Mouse (Mus musculus) midbrain, embryonic 16.5 days (tissue): ENCODE measurements around the gene Ivd. TPM values are rescaled to one million over a fixed set of nuclear protein-coding genes. Genes with fewer than 3 reads are reported as not detected.

Experiments used
- ATAC-seq: fragments of 200-750 bp; cut with Nextera tagmentation; 2 replicates; pipeline ENCODE4 v1.8.0; 2017; ENCODE audit warnings: moderate TSS enrichment
- H3K27ac ChIP-seq: fragments of 300-500 bp; sonication (generic); 2 replicates; pipeline ENCODE4 v1.5.1; 2014; ENCODE audit warnings: mild to moderate bottlenecking, low read length, mixed read lengths
- H3K27me3 ChIP-seq: fragments of 300-500 bp; sonication (generic); 2 replicates; pipeline ENCODE4 v1.6.1; 2014; ENCODE audit warnings: low read depth, low read length, mixed read lengths; ENCODE audit not compliant: control insufficient read depth, insufficient read depth
- H3K36me3 ChIP-seq: fragments of 300-500 bp; sonication (generic); 2 replicates; pipeline ENCODE4 v1.6.1; 2014; ENCODE audit warnings: mild to moderate bottlenecking, low read length, moderate library complexity, mixed read lengths; ENCODE audit not compliant: control insufficient read depth, insufficient read depth
- H3K4me1 ChIP-seq: fragments of 300-500 bp; sonication (generic); 2 replicates; pipeline ENCODE4 v1.6.1; 2014; ENCODE audit warnings: mild to moderate bottlenecking, low read length, mixed read lengths; ENCODE audit not compliant: control insufficient read depth, insufficient read depth
- H3K4me2 ChIP-seq: fragments of 300-500 bp; sonication (generic); 2 replicates; pipeline ENCODE4 v1.6.1; 2014; ENCODE audit warnings: mild to moderate bottlenecking, low read length, mixed read lengths
- H3K4me3 ChIP-seq: fragments of 300-500 bp; sonication (generic); 2 replicates; pipeline ENCODE4 v1.5.1; 2014; ENCODE audit warnings: low read depth, mild to moderate bottlenecking, low read length, moderate library complexity, mixed read lengths
- H3K9ac ChIP-seq: fragments of 300-500 bp; sonication (generic); 2 replicates; pipeline ENCODE4 v1.6.1; 2014; ENCODE audit warnings: low read depth, low read length, mixed read lengths
- H3K9me3 ChIP-seq: fragments of 300-500 bp; sonication (generic); replicated peaks from 2 replicates; pipeline ENCODE4 v1.6.1; 2014; ENCODE audit warnings: mild to moderate bottlenecking, low read length, mixed read lengths; ENCODE audit not compliant: control insufficient read depth, poor library complexity, severe bottlenecking
- WGBS: fragments of 180-500 bp; shearing (Covaris S2); extraction: QIAGEN DNeasy Blood & Tissue Kit; methylation state at CpG from one replicate; pipeline ENCODE4 v1.1.7; 2014; 5-methylcytosine and 5-hydroxymethylcytosine counted together
- polyA plus RNA-seq: library from polyadenylated mRNA; unstranded; fragments of >200 nt; fragmentation: Nextera tagmentation; extraction: Ambion mirVana; gene quantifications from 2 replicates; pipeline ENCODE4 v1.2.1, GENCODE M21; 2015

The Ivd gene
- polyA plus RNA-seq, 1 experiment from 2014 or later = 46.3 TPM

- 91% methylated on average over 4 of the region's 4 CpGs for WGBS
- ATAC-seq = no peak
- peaks cover 26% of the 10 kb centered on the region for H3K27me3 ChIP-seq
These were observed 29.4 kb downstream of the Ivd start for GRCm38 (mm10) chr2:118891173-118891572.

GRCm38 (mm10) chr2:118895990-118896913 lies 34.5 kb downstream of the Ivd start:
- H3K9ac ChIP-seq = peak overlapping the region; percentile 59
- H3K36me3 ChIP-seq = no peaks in the 10 kb centered on the region
- H3K27me3 ChIP-seq = peaks cover 60% of the 10 kb centered on the region
- H3K4me2 ChIP-seq = peak overlapping the region; percentile 82
- 1% methylated on average over 37 of the region's 38 CpGs for WGBS
- no peak for ATAC-seq
- H3K4me3 ChIP-seq = peak overlapping the region; percentile 39
- peaks cover 19% of the 10 kb centered on the region for H3K4me1 ChIP-seq
- no peak overlapping the region for H3K27ac ChIP-seq
- no peaks in the 10 kb centered on the region for H3K9me3 ChIP-seq

More at GRCm38 (mm10) chr2:118891173-118891572, 29.4 kb downstream of the Ivd start:
- Histone ChIP-seq H3K4me1 (peaks cover 4% of the 10 kb centered on the region), H3K4me3 (no peak overlapping the region), H3K36me3 (no peaks in the 10 kb centered on the region), H3K4me2 (no peak overlapping the region), H3K9me3 (no peaks in the 10 kb centered on the region), H3K9ac (no peak overlapping the region), H3K27ac (no peak overlapping the region)

DNA sequence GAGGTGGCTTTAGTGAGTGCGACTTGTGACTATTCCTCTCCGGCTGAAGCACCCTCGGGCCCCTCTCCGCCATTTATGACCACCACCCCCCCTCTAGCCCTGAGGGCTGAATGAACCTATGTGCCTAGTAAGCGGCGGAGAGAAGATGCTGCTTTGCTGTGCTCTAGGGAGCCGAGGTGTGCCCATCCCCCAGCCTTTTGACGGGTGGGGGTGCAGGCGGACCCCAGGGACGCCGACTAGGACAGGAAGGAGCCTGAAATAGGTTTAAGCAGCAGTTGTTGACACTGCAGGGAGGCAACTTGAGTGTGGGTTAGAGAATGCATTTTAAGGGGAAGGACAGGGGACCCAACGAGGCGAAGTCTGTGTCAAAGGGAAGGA lies 35.1 kb downstream of the Ivd start:
- peaks cover 60% of the 10 kb centered on the region for H3K27me3 ChIP-seq
- H3K9ac ChIP-seq = peak overlapping the region; percentile 59
- ATAC-seq = no peak
- no peak overlapping the region for H3K27ac ChIP-seq
- H3K36me3 ChIP-seq = no peaks in the 10 kb centered on the region
- H3K9me3 ChIP-seq = no peaks in the 10 kb centered on the region
- peak overlapping the region; percentile 82 for H3K4me2 ChIP-seq
- peak overlapping the region; percentile 39 for H3K4me3 ChIP-seq
- peaks cover 19% of the 10 kb centered on the region for H3K4me1 ChIP-seq
- WGBS = 0% methylated on average over 13 of the region's 13 CpGs

DNA sequence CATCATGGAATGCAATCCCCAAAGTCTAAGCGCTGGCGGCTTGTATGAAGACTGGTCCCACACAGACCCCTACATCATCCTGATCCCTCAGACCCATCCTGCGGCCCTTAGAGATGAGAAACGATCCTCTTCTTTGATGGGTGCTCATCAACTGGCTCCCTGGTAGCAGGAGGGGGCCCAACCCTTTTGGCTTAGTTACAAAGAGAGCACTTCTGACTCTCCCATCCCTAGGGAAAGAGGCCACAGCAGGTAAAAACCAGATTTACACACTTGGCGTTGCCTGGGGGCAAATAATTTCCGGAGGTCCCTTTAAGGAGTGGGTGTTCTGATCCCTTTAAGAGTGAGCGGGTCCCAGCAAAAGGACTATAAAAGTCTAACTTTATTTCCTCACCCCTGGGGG lies 35.6 kb downstream of the Ivd start:
- peaks cover 19% of the 10 kb centered on the region for H3K4me1 ChIP-seq
- H3K4me3 ChIP-seq = peak overlapping the region; percentile 39; the same call in 1 of the 2 replicates
- WGBS = 3% methylated on average over 7 of the region's 7 CpGs
- no peak for ATAC-seq
- no peaks in the 10 kb centered on the region for H3K36me3 ChIP-seq
- no peak overlapping the region for H3K9ac ChIP-seq
- H3K27ac ChIP-seq = no peak overlapping the region
- no peaks in the 10 kb centered on the region for H3K9me3 ChIP-seq
- H3K4me2 ChIP-seq = peak overlapping the region; percentile 82
- peaks cover 60% of the 10 kb centered on the region for H3K27me3 ChIP-seq

DNA sequence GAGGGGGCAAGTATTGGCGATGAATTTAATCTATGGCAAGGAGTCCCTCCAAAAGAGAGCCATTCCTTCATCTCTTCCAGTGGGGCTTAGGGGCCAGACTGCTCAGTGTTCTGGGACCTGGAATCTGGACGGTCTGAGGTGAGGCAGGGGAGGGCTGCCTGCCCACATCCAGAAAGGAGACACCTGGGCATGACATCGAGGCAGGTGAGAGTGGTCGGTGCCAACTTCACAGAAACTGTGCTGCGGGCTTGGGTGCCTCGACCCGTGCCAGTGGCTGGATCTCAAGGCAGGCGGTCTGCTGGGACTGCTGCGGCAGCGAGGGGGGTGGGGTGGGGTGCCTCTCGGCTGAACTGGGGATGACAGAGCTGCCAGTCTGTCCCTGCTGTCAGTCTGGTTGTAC lies 36.1 kb downstream of the Ivd start:
- peaks cover 19% of the 10 kb centered on the region for H3K4me1 ChIP-seq
- ATAC-seq = no peak
- peaks cover 60% of the 10 kb centered on the region for H3K27me3 ChIP-seq
- no peaks in the 10 kb centered on the region for H3K36me3 ChIP-seq
- H3K4me3 ChIP-seq = no peak overlapping the region
- 2% methylated on average over 11 of the region's 11 CpGs for whole genome bisulfite sequencing
- no peak overlapping the region for H3K4me2 ChIP-seq
- H3K27ac ChIP-seq = no peak overlapping the region
- no peak overlapping the region for H3K9ac ChIP-seq
- H3K9me3 ChIP-seq = no peaks in the 10 kb centered on the region

DNA sequence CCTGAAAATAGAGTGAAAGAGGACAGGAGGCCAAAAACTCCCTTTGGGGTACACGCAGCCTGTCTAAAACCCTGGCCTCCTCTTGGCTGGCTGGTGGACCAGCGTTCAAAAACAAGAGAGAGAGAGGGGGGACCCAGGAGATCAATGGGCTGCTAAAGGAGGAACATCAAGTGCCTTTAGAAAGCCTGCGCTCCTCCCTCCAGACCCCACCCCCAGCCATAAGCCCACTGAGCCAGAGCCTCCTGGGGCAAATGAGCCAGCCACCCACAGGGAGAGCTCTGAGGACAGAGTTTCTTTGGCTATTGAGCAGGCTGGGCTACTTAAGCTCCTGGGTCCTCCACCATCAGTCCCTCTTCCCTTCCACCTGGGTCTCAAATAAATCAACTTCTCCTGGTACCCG lies 37.0 kb downstream of the Ivd start:
- H3K27me3 ChIP-seq = peaks cover 54% of the 10 kb centered on the region

DNA sequence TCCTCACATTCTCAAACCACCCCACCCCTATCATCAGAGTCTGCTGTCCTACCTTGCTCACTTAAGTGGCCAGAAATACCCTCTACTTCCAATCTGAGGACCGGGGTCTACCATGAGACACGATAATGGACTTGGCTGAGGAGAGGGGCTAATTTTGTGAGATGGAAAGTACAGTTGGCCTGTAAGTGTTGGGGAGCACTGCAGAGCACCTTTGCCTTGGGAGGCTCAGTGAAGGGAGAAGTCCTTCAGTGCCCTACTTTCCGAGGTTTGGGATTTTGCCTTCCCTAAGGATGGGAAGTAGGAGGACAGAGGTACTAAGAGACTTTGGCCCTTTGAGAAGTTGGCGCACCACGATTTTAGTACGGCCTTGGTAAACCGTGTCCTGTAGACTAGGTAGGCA lies 37.6 kb downstream of the Ivd start:
- WGBS = 8% methylated on average over 7 of the region's 7 CpGs
- H3K27ac ChIP-seq = no peak overlapping the region
- no peak for ATAC-seq
- no peaks in the 10 kb centered on the region for H3K9me3 ChIP-seq
- H3K36me3 ChIP-seq = no peaks in the 10 kb centered on the region
- H3K9ac ChIP-seq = no peak overlapping the region
- H3K27me3 ChIP-seq = peaks cover 49% of the 10 kb centered on the region
- H3K4me2 ChIP-seq = no peak overlapping the region
- peaks cover 32% of the 10 kb centered on the region for H3K4me1 ChIP-seq
- no peak overlapping the region for H3K4me3 ChIP-seq

More for the DNA sequence above, 37.0 kb downstream of the Ivd start:
- H3K4me1 ChIP-seq = peaks cover 26% of the 10 kb centered on the region
- H3K9me3 ChIP-seq = no peaks in the 10 kb centered on the region
- no peak overlapping the region for H3K4me2 ChIP-seq
- no peak overlapping the region for H3K27ac ChIP-seq
- no peak overlapping the region for H3K9ac ChIP-seq
- no peaks in the 10 kb centered on the region for H3K36me3 ChIP-seq
- no peak for ATAC-seq
- H3K4me3 ChIP-seq = no peak overlapping the region
- WGBS = 7% methylated on average over 4 of the region's 4 CpGs

- Histone ChIP-seq H3K36me3 (no peaks in the 10 kb centered on the region), H3K27ac (no peak within 1 kb of the TSS), H3K4me2 (peak within 1 kb of the TSS; percentile 95), H3K4me3 (peak within 1 kb of the TSS; percentile 97), H3K4me1 (peaks cover 41% of the 10 kb centered on the region), H3K27me3 (peaks cover 43% of the 10 kb centered on the region), H3K9me3 (no peaks in the 10 kb centered on the region), H3K9ac (peak within 1 kb of the TSS; percentile 95)
- 1% methylated on average over 32 of the region's 32 CpGs for WGBS
- no peak for ATAC-seq
These were observed 38.4 kb downstream of the Ivd start, which contains the start of gene Bahd1 for GRCm38 (mm10) chr2:118899981-118900825. TSS of gene Bahd1 (plus strand) at chr2:118900377.

DNA sequence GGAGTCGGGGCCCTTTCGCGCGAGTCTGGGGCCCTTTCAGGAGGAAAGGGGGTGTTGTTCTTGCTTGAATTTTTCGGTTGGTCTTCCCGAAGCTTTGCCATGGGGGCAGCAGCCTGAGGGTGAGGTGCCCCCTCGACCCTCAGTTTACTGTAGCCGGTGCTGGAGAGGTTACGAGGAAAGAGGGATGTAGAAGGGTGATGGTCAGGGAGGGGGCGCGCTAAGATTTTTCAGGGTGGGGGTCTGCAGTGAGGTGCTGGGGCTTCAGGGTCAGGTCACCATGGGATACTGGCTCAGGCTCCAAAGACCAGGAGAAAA lies 39.0 kb downstream of the Ivd start:
- peak; percentile 10 for ATAC-seq
- Histone ChIP-seq H3K9ac (peak overlapping the region; percentile 95), H3K9me3 (no peaks in the 10 kb centered on the region), H3K4me3 (peak overlapping the region; percentile 97), H3K36me3 (no peaks in the 10 kb centered on the region), H3K27ac (no peak overlapping the region), H3K4me2 (peak overlapping the region; percentile 95), H3K27me3 (peaks cover 37% of the 10 kb centered on the region), H3K4me1 (peaks cover 47% of the 10 kb centered on the region)
- WGBS = 0% methylated on average over 11 of the region's 11 CpGs
